Mouse (Mus musculus) forebrain, embryonic 13.5 days (tissue): ENCODE measurements at regions not wholly inside any gene's neighbourhood (a gene's known extent, or its start where the extent isn't known, plus 50 kb on each side); places are given as distances from the start of the nearest gene placed in this dataset.
A peak's percentile ranks its signal among the peaks of the same experiment; 100 is the strongest.

ENCODE experiments used
- ATAC-seq: fragments of 200-750 bp; cut with Nextera tagmentation; 2 replicates; pipeline ENCODE4 v1.8.0; 2017
- H3K27ac ChIP-seq: fragments of 300-500 bp; sonication (generic); 2 replicates; pipeline ENCODE4 v1.5.1; 2015; ENCODE audit warnings: inconsistent platforms, mild to moderate bottlenecking, moderate library complexity
- H3K27me3 ChIP-seq: fragments of 300-500 bp; sonication (generic); 2 replicates; pipeline ENCODE4 v1.6.1; 2015; ENCODE audit warnings: mild to moderate bottlenecking, inconsistent platforms
- H3K36me3 ChIP-seq: fragments of 300-500 bp; sonication (generic); 2 replicates; pipeline ENCODE4 v1.6.1; 2015; ENCODE audit warnings: mild to moderate bottlenecking, inconsistent platforms; ENCODE audit not compliant: poor library complexity, severe bottlenecking
- H3K4me1 ChIP-seq: fragments of 300-500 bp; sonication (generic); 2 replicates; pipeline ENCODE4 v1.6.1; 2015; ENCODE audit warnings: inconsistent platforms
- H3K4me2 ChIP-seq: fragments of 300-500 bp; sonication (generic); 2 replicates; pipeline ENCODE4 v1.6.1; 2015; ENCODE audit warnings: inconsistent platforms, mild to moderate bottlenecking, moderate library complexity
- H3K4me3 ChIP-seq: fragments of 300-500 bp; sonication (generic); 2 replicates; pipeline ENCODE4 v1.5.1; 2015; ENCODE audit warnings: mild to moderate bottlenecking, inconsistent platforms
- H3K9ac ChIP-seq: fragments of 300-500 bp; sonication (generic); 2 replicates; pipeline ENCODE4 v1.6.1; 2015; ENCODE audit warnings: mild to moderate bottlenecking, inconsistent platforms
- H3K9me3 ChIP-seq: fragments of 300-500 bp; sonication (generic); replicated peaks from 2 replicates; pipeline ENCODE4 v1.6.1; 2016; ENCODE audit warnings: inconsistent platforms
- WGBS: fragments of 180-500 bp; shearing (Covaris S2); methylation state at CpG from one replicate; pipeline ENCODE4 v1.1.7; 2015; 5-methylcytosine and 5-hydroxymethylcytosine counted together

GRCm38 (mm10) chr11:112264077-112264476 lies 517.9 kb upstream of the Sox9 start:
- Histone ChIP-seq H3K4me2 (no peak overlapping the region), H3K4me1 (no peaks in the 10 kb centered on the region), H3K27ac (no peak overlapping the region), H3K9ac (no peak overlapping the region), H3K27me3 (no peaks in the 10 kb centered on the region), H3K4me3 (no peak overlapping the region), H3K36me3 (no peaks in the 10 kb centered on the region), H3K9me3 (no peaks in the 10 kb centered on the region)
- WGBS = 83% methylated on average over 4 of the region's 4 CpGs
- ATAC-seq = no peak

- H3K4me1 ChIP-seq = no peaks in the 10 kb centered on the region
- ATAC-seq = no peak
- H3K9ac ChIP-seq = no peak overlapping the region
- no peak overlapping the region for H3K27ac ChIP-seq
- WGBS = 75% methylated on average over 5 of the region's 5 CpGs
- H3K9me3 ChIP-seq = no peaks in the 10 kb centered on the region
- no peaks in the 10 kb centered on the region for H3K36me3 ChIP-seq
- no peaks in the 10 kb centered on the region for H3K27me3 ChIP-seq
- no peak overlapping the region for H3K4me3 ChIP-seq
- H3K4me2 ChIP-seq = no peak overlapping the region
Measured at GRCm38 (mm10) chr11:112270911-112271310, 511.1 kb upstream of the Sox9 start.

GRCm38 (mm10) chr11:112278566-112278965 lies 503.5 kb upstream of the Sox9 start:
- no peaks in the 10 kb centered on the region for H3K9me3 ChIP-seq
- H3K4me3 ChIP-seq = no peak overlapping the region
- H3K36me3 ChIP-seq = no peaks in the 10 kb centered on the region
- no peak overlapping the region for H3K27ac ChIP-seq
- H3K9ac ChIP-seq = no peak overlapping the region
- H3K4me2 ChIP-seq = no peak overlapping the region
- WGBS = 39% methylated on average over 1 of the region's 1 CpGs
- no peak for ATAC-seq
- H3K27me3 ChIP-seq = no peaks in the 10 kb centered on the region
- H3K4me1 ChIP-seq = no peaks in the 10 kb centered on the region

- no peaks in the 10 kb centered on the region for H3K9me3 ChIP-seq
- no peaks in the 10 kb centered on the region for H3K36me3 ChIP-seq
- H3K27me3 ChIP-seq = no peaks in the 10 kb centered on the region
- ATAC-seq = no peak
- no peak overlapping the region for H3K4me3 ChIP-seq
- H3K9ac ChIP-seq = no peak overlapping the region
- 89% methylated on average over 7 of the region's 7 CpGs for WGBS
- H3K4me1 ChIP-seq = no peaks in the 10 kb centered on the region
- H3K4me2 ChIP-seq = no peak overlapping the region
- H3K27ac ChIP-seq = no peak overlapping the region
Measured at GRCm38 (mm10) chr11:112282911-112283310, 499.1 kb upstream of the Sox9 start.

- Histone ChIP-seq H3K27ac (no peak overlapping the region), H3K4me1 (no peaks in the 10 kb centered on the region), H3K9ac (no peak overlapping the region), H3K36me3 (no peaks in the 10 kb centered on the region), H3K27me3 (no peaks in the 10 kb centered on the region), H3K4me3 (no peak overlapping the region), H3K9me3 (no peaks in the 10 kb centered on the region), H3K4me2 (no peak overlapping the region)
- ATAC-seq = peak; percentile 33; the same call in 1 of the 2 replicates
- WGBS = 84% methylated on average over 5 of the region's 5 CpGs
Measured at GRCm38 (mm10) chr11:112298901-112299341, 483.1 kb upstream of the Sox9 start.

- Histone ChIP-seq H3K9me3 (no peaks in the 10 kb centered on the region), H3K9ac (no peak overlapping the region), H3K4me1 (peaks cover 3% of the 10 kb centered on the region; the same call in 1 of the 2 replicates), H3K4me2 (no peak overlapping the region), H3K36me3 (no peaks in the 10 kb centered on the region), H3K27ac (no peak overlapping the region), H3K4me3 (no peak overlapping the region), H3K27me3 (no peaks in the 10 kb centered on the region)
- 73% methylated on average over 2 of the region's 2 CpGs for WGBS
- no peak for ATAC-seq
Measured at GRCm38 (mm10) chr11:112303091-112303490, 478.9 kb upstream of the Sox9 start.

- no peak overlapping the region for H3K4me3 ChIP-seq
- no peaks in the 10 kb centered on the region for H3K36me3 ChIP-seq
- H3K9ac ChIP-seq = no peak overlapping the region
- no peak overlapping the region for H3K4me2 ChIP-seq
- no peaks in the 10 kb centered on the region for H3K27me3 ChIP-seq
- no peak for ATAC-seq
- WGBS = 88% methylated on average over 4 of the region's 4 CpGs
- no peak overlapping the region for H3K27ac ChIP-seq
- no peaks in the 10 kb centered on the region for H3K4me1 ChIP-seq
- no peaks in the 10 kb centered on the region for H3K9me3 ChIP-seq
Measured at GRCm38 (mm10) chr11:112325850-112326249, 456.2 kb upstream of the Sox9 start.

GRCm38 (mm10) chr11:112327606-112328005 lies 454.4 kb upstream of the Sox9 start:
- 48% methylated on average over 4 of the region's 4 CpGs for WGBS
- ATAC-seq = no peak
- Histone ChIP-seq H3K36me3 (no peaks in the 10 kb centered on the region), H3K9me3 (no peaks in the 10 kb centered on the region), H3K9ac (no peak overlapping the region), H3K4me1 (no peaks in the 10 kb centered on the region), H3K4me3 (no peak overlapping the region), H3K27ac (no peak overlapping the region), H3K27me3 (no peaks in the 10 kb centered on the region), H3K4me2 (no peak overlapping the region)

- Histone ChIP-seq H3K27ac (no peak overlapping the region), H3K36me3 (no peaks in the 10 kb centered on the region), H3K4me2 (no peak overlapping the region), H3K4me3 (no peak overlapping the region), H3K9ac (no peak overlapping the region), H3K4me1 (no peaks in the 10 kb centered on the region), H3K9me3 (no peaks in the 10 kb centered on the region), H3K27me3 (no peaks in the 10 kb centered on the region)
- 58% methylated on average over 6 of the region's 6 CpGs for WGBS
- no peak for ATAC-seq
Measured at GRCm38 (mm10) chr11:112345133-112345532, 436.9 kb upstream of the Sox9 start.

GRCm38 (mm10) chr11:112345586-112345985 lies 436.4 kb upstream of the Sox9 start:
- Histone ChIP-seq H3K9ac (no peak overlapping the region), H3K27me3 (no peaks in the 10 kb centered on the region), H3K36me3 (no peaks in the 10 kb centered on the region), H3K27ac (no peak overlapping the region), H3K4me1 (no peaks in the 10 kb centered on the region), H3K9me3 (no peaks in the 10 kb centered on the region), H3K4me3 (no peak overlapping the region), H3K4me2 (no peak overlapping the region)
- no peak for ATAC-seq
- WGBS = 22% methylated on average over 3 of the region's 3 CpGs

GRCm38 (mm10) chr11:112346089-112346488 lies 435.9 kb upstream of the Sox9 start:
- 84% methylated on average over 3 of the region's 3 CpGs for WGBS
- ATAC-seq = no peak
- no peak overlapping the region for H3K4me3 ChIP-seq

GRCm38 (mm10) chr11:112346532-112346931 lies 435.5 kb upstream of the Sox9 start:
- Histone ChIP-seq H3K4me3 (no peak overlapping the region), H3K4me1 (no peaks in the 10 kb centered on the region), H3K9ac (no peak overlapping the region), H3K27me3 (no peaks in the 10 kb centered on the region), H3K36me3 (no peaks in the 10 kb centered on the region), H3K4me2 (no peak overlapping the region), H3K27ac (no peak overlapping the region), H3K9me3 (no peaks in the 10 kb centered on the region)
- no peak for ATAC-seq
- 85% methylated on average over 7 of the region's 7 CpGs for WGBS

More at GRCm38 (mm10) chr11:112346089-112346488, 435.9 kb upstream of the Sox9 start:
- H3K27me3 ChIP-seq = no peaks in the 10 kb centered on the region
- no peak overlapping the region for H3K9ac ChIP-seq
- H3K9me3 ChIP-seq = no peaks in the 10 kb centered on the region
- H3K36me3 ChIP-seq = no peaks in the 10 kb centered on the region
- H3K4me2 ChIP-seq = no peak overlapping the region
- no peak overlapping the region for H3K27ac ChIP-seq
- no peaks in the 10 kb centered on the region for H3K4me1 ChIP-seq

- no peaks in the 10 kb centered on the region for H3K4me1 ChIP-seq
- no peak overlapping the region for H3K4me3 ChIP-seq
- no peak overlapping the region for H3K9ac ChIP-seq
- H3K4me2 ChIP-seq = no peak overlapping the region
- H3K9me3 ChIP-seq = no peaks in the 10 kb centered on the region
- no peaks in the 10 kb centered on the region for H3K27me3 ChIP-seq
- ATAC-seq = no peak
- no peaks in the 10 kb centered on the region for H3K36me3 ChIP-seq
- 89% methylated on average over 3 of the region's 3 CpGs for WGBS
- no peak overlapping the region for H3K27ac ChIP-seq
Measured at GRCm38 (mm10) chr11:112355311-112355710, 426.7 kb upstream of the Sox9 start.
